Mouse (Mus musculus) kidney, embryonic 14.5 days (tissue): ENCODE measurements around the gene Rpf1. TPM values are rescaled to one million over a fixed set of nuclear protein-coding genes. Genes with fewer than 3 reads are reported as not detected.

ENCODE experiments used
- ATAC-seq: fragments of 200-750 bp; cut with Nextera tagmentation; 2 replicates; pipeline ENCODE4 v1.8.0; 2017; ENCODE audit warnings: moderate number of reproducible peaks, mild to moderate bottlenecking, moderate TSS enrichment, moderate library complexity; ENCODE audit not compliant: low FRiP score, low TSS enrichment
- H3K27ac ChIP-seq: fragments of 300-500 bp; sonication (generic); 2 replicates; pipeline ENCODE4 v1.5.1; 2014; ENCODE audit warnings: low read depth, mild to moderate bottlenecking, low read length, moderate library complexity, mixed read lengths
- H3K27me3 ChIP-seq: fragments of 300-500 bp; sonication (generic); 2 replicates; pipeline ENCODE4 v1.6.1; 2014; ENCODE audit warnings: mild to moderate bottlenecking, low read length; ENCODE audit not compliant: control insufficient read depth, insufficient read depth
- H3K36me3 ChIP-seq: fragments of 300-500 bp; sonication (generic); 2 replicates; pipeline ENCODE4 v1.6.1; 2014; ENCODE audit warnings: low read length, mixed read lengths; ENCODE audit not compliant: control insufficient read depth, insufficient read depth
- H3K4me1 ChIP-seq: fragments of 300-500 bp; sonication (generic); 2 replicates; pipeline ENCODE4 v1.6.1; 2014; ENCODE audit warnings: low read length, mixed read lengths; ENCODE audit not compliant: control insufficient read depth, insufficient read depth
- H3K4me2 ChIP-seq: fragments of 300-500 bp; sonication (generic); replicated peaks from 2 replicates; pipeline ENCODE4 v1.6.1; 2014; ENCODE audit warnings: low read depth, mild to moderate bottlenecking, low read length
- H3K4me3 ChIP-seq: fragments of 300-500 bp; sonication (generic); 2 replicates; pipeline ENCODE4 v1.5.1; 2014; ENCODE audit warnings: mild to moderate bottlenecking, low read length
- H3K9ac ChIP-seq: fragments of 300-500 bp; sonication (generic); 2 replicates; pipeline ENCODE4 v1.6.1; 2014; ENCODE audit warnings: low read depth, mild to moderate bottlenecking, low read length, moderate library complexity
- H3K9me3 ChIP-seq: fragments of 300-500 bp; sonication (generic); 2 replicates; pipeline ENCODE4 v1.6.1; 2016; ENCODE audit warnings: low read length; ENCODE audit not compliant: control insufficient read depth
- WGBS: fragments of 180-500 bp; shearing (Covaris S2); extraction: QIAGEN DNeasy Blood & Tissue Kit; methylation state at CpG from one replicate; pipeline ENCODE4 v1.1.7; 2014; 5-methylcytosine and 5-hydroxymethylcytosine counted together
- polyA plus RNA-seq: library from polyadenylated mRNA; unstranded; fragments of >200 nt; fragmentation: Nextera tagmentation; extraction: Ambion mirVana; gene quantifications from 2 replicates; pipeline ENCODE4 v1.2.1, GENCODE M21; 2014

Rpf1 gene
- polyA plus RNA-seq, 1 experiment from 2014 or later: 69.5 TPM

- no peaks in the 10 kb centered on the region for H3K9me3 ChIP-seq
- no peaks in the 10 kb centered on the region for H3K36me3 ChIP-seq
- no peak overlapping the region for H3K4me3 ChIP-seq
- WGBS: 93% methylated on average over 7 of the region's 7 CpGs
- H3K4me2 ChIP-seq: no peak overlapping the region
- H3K27me3 ChIP-seq: no peaks in the 10 kb centered on the region
- ATAC-seq: no peak
- H3K27ac ChIP-seq: no peak overlapping the region
- no peak overlapping the region for H3K9ac ChIP-seq
- H3K4me1 ChIP-seq: no peaks in the 10 kb centered on the region
These were observed 41.7 kb upstream of the Rpf1 start for GRCm38 (mm10) chr3:146562936-146563335.

- WGBS: 91% methylated on average over 6 of the region's 6 CpGs
- no peaks in the 10 kb centered on the region for H3K9me3 ChIP-seq
- no peaks in the 10 kb centered on the region for H3K36me3 ChIP-seq
- H3K4me1 ChIP-seq: no peaks in the 10 kb centered on the region
- no peak overlapping the region for H3K27ac ChIP-seq
- H3K4me3 ChIP-seq: no peak overlapping the region
- no peak overlapping the region for H3K9ac ChIP-seq
- H3K4me2 ChIP-seq: no peak overlapping the region
- H3K27me3 ChIP-seq: no peaks in the 10 kb centered on the region
- ATAC-seq: no peak
These were observed 36.3 kb upstream of the Rpf1 start for GRCm38 (mm10) chr3:146557507-146557906.

- H3K9ac ChIP-seq: no peak overlapping the region
- no peaks in the 10 kb centered on the region for H3K9me3 ChIP-seq
- no peak overlapping the region for H3K4me2 ChIP-seq
- WGBS: 87% methylated on average over 1 of the region's 1 CpGs
- H3K4me3 ChIP-seq: no peak overlapping the region
- H3K4me1 ChIP-seq: no peaks in the 10 kb centered on the region
- H3K27ac ChIP-seq: no peak overlapping the region
- no peaks in the 10 kb centered on the region for H3K27me3 ChIP-seq
- no peaks in the 10 kb centered on the region for H3K36me3 ChIP-seq
- no peak for ATAC-seq
These were observed 35.3 kb upstream of the Rpf1 start for GRCm38 (mm10) chr3:146556567-146556966.

- Histone ChIP-seq H3K9me3 (no peaks in the 10 kb centered on the region), H3K9ac (no peak overlapping the region), H3K4me3 (no peak overlapping the region), H3K4me1 (no peaks in the 10 kb centered on the region), H3K4me2 (no peak overlapping the region), H3K36me3 (no peaks in the 10 kb centered on the region), H3K27me3 (no peaks in the 10 kb centered on the region), H3K27ac (no peak overlapping the region)
- ATAC-seq: no peak
- 88% methylated on average over 7 of the region's 7 CpGs for WGBS
These were observed 33.6 kb upstream of the Rpf1 start for GRCm38 (mm10) chr3:146554816-146555215.

- H3K9ac ChIP-seq: no peak overlapping the region
- WGBS: 16% methylated on average over 1 of the region's 1 CpGs
- no peaks in the 10 kb centered on the region for H3K4me1 ChIP-seq
- no peaks in the 10 kb centered on the region for H3K9me3 ChIP-seq
- H3K36me3 ChIP-seq: no peaks in the 10 kb centered on the region
- ATAC-seq: no peak
- H3K27ac ChIP-seq: no peak overlapping the region
- no peak overlapping the region for H3K4me2 ChIP-seq
- no peaks in the 10 kb centered on the region for H3K27me3 ChIP-seq
- no peak overlapping the region for H3K4me3 ChIP-seq
These were observed 22.4 kb upstream of the Rpf1 start for GRCm38 (mm10) chr3:146543632-146544031.

- Histone ChIP-seq H3K4me1 (no peaks in the 10 kb centered on the region), H3K9ac (no peak overlapping the region), H3K4me2 (no peak overlapping the region), H3K27ac (no peak overlapping the region), H3K36me3 (no peaks in the 10 kb centered on the region), H3K9me3 (no peaks in the 10 kb centered on the region), H3K4me3 (no peak overlapping the region), H3K27me3 (no peaks in the 10 kb centered on the region)
- 67% methylated on average over 4 of the region's 4 CpGs for WGBS
- ATAC-seq: no peak
These were observed 19.5 kb upstream of the Rpf1 start for GRCm38 (mm10) chr3:146540521-146541273.

- WGBS: 66% methylated on average over 6 of the region's 6 CpGs
- H3K9me3 ChIP-seq: no peaks in the 10 kb centered on the region
- ATAC-seq: no peak
These were observed 13.8 kb upstream of the Rpf1 start for GRCm38 (mm10) chr3:146534986-146535385.

GRCm38 (mm10) chr3:146528335-146528734, 7.1 kb upstream of the Rpf1 start:
- WGBS: 52% methylated on average over 2 of the region's 2 CpGs
- no peak for ATAC-seq
- H3K4me3 ChIP-seq: no peak overlapping the region
- H3K9me3 ChIP-seq: no peaks in the 10 kb centered on the region
- no peaks in the 10 kb centered on the region for H3K36me3 ChIP-seq
- no peak overlapping the region for H3K4me2 ChIP-seq
- no peaks in the 10 kb centered on the region for H3K27me3 ChIP-seq
- no peaks in the 10 kb centered on the region for H3K4me1 ChIP-seq
- no peak overlapping the region for H3K9ac ChIP-seq
- H3K27ac ChIP-seq: no peak overlapping the region

More at GRCm38 (mm10) chr3:146534986-146535385, 13.8 kb upstream of the Rpf1 start:
- no peaks in the 10 kb centered on the region for H3K4me1 ChIP-seq
- no peak overlapping the region for H3K27ac ChIP-seq
- H3K27me3 ChIP-seq: no peaks in the 10 kb centered on the region
- H3K4me3 ChIP-seq: no peak overlapping the region
- H3K36me3 ChIP-seq: no peaks in the 10 kb centered on the region
- no peak overlapping the region for H3K9ac ChIP-seq
- H3K4me2 ChIP-seq: no peak overlapping the region

- Histone ChIP-seq H3K27ac (peak overlapping the region; percentile 98), H3K36me3 (peaks cover 23% of the 10 kb centered on the region), H3K4me2 (peak overlapping the region; percentile 67), H3K27me3 (no peaks in the 10 kb centered on the region), H3K9ac (peak overlapping the region; percentile 89), H3K4me3 (peak overlapping the region; percentile 86), H3K9me3 (no peaks in the 10 kb centered on the region), H3K4me1 (no peaks in the 10 kb centered on the region)
- ATAC-seq: 0 out of 2 replicates have a peak, but pooled peaks have one; percentile 1
- WGBS: 14% methylated on average over 8 of the region's 8 CpGs
These were observed 407 bp upstream of the Rpf1 start for GRCm38 (mm10) chr3:146521652-146522020.
